Mouse (Mus musculus) cerebellum, adult 9-10 months (tissue): ENCODE data around the gene Mfap5.
"Not testable (repeated sequence)": the region's sequence is repeated elsewhere in the genome, so short reads cannot be mapped to it uniquely, and the experiment has no call there.

Experiments
- DNase-seq: peaks from one replicate; pipeline ENCODE4 v3.0.0; 2022

Gene Mfap5

GRCm38 (mm10) chr6:122565070-122565784 lies 59.6 kb downstream of the Mfap5 start:
- DNase-seq: no peak

GRCm38 (mm10) chr6:122569113-122569512 lies 63.5 kb downstream of the Mfap5 start:
- no peak for DNase-seq

- no peak for DNase-seq
Observed at GRCm38 (mm10) chr6:122569762-122570161, 64.1 kb downstream of the Mfap5 start.

GRCm38 (mm10) chr6:122570695-122571616 lies 65.3 kb downstream of the Mfap5 start:
- no peak for DNase-seq

GRCm38 (mm10) chr6:122571617-122571959 lies 65.9 kb downstream of the Mfap5 start:
- DNase-seq: no peak

GRCm38 (mm10) chr6:122575037-122575436 lies 69.4 kb downstream of the Mfap5 start:
- not testable (repeated sequence) for DNase-seq

- DNase-seq: no peak
Observed at GRCm38 (mm10) chr6:122577030-122577429, 71.4 kb downstream of the Mfap5 start.
